In the genomic region with DNA sequence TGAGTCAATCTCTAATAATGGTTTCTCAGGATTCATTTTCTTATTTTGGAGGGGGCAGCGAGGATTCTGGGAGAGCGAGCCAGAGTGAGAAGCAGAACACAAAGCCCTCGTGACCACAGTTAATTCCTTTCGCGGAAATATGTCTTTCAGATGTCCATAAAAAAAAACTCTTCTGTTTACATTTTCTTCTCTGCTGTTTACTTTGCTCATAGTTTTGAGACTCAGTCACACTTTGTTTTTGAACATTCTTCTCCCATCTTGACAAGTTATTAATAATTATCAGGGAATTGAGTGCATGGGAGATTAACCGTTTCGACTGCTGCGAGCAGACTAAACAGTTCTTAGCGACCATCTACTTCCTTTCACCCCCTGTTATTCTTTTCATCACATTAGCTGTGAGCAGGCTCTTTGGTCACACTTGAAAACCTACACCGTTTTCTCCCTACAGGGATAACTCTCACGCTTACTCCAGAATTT, we compare ENCODE assay signal across 9 mouse cellular contexts.
DNase-seq lines count a peak whose midpoint lies in the region; ATAC-seq lines count a peak whose summit lies in the region.
"Had no signal": no experiment of that assay in that cellular context is flagged by ENCODE, and none has a peak within 500 bp of the region (broad histone marks: within the 10 kb centered on the region; RNA-seq: fewer than 3 reads in every experiment).

No protein-coding gene starts in this region.

- H3K9ac ChIP-seq in liver, embryonic 11.5 days (ENCODE audit: low read depth, low read length): no peak overlapping the region
- peak overlapping the region; percentile 32; the same call in 1 of the 2 replicates for H3K9ac ChIP-seq in forebrain, embryonic 14.5 days (ENCODE audit: low read length)
- no peak overlapping the region for H3K9ac ChIP-seq in lung, embryonic 15.5 days
- no peak overlapping the region for H3K9ac ChIP-seq in stomach, embryonic 15.5 days

- H3K36me3 ChIP-seq in liver, embryonic 11.5 days (ENCODE audit: control insufficient read depth, insufficient read depth, low read length): no peaks in the 10 kb centered on the region
- H3K36me3 ChIP-seq in forebrain, embryonic 14.5 days (ENCODE audit: control insufficient read depth, insufficient read depth, low read length): no peaks in the 10 kb centered on the region
- no peaks in the 10 kb centered on the region for H3K36me3 ChIP-seq in lung, embryonic 15.5 days
- H3K36me3 ChIP-seq in stomach, embryonic 15.5 days: no peaks in the 10 kb centered on the region

- H3K9me3 ChIP-seq in liver, embryonic 11.5 days (ENCODE audit: control insufficient read depth, low read length): no peaks in the 10 kb centered on the region
- H3K9me3 ChIP-seq in forebrain, embryonic 14.5 days (replicated peaks; ENCODE audit: control insufficient read depth, low read length): no peaks in the 10 kb centered on the region
- no peaks in the 10 kb centered on the region for H3K9me3 ChIP-seq in lung, embryonic 15.5 days
- no peaks in the 10 kb centered on the region for H3K9me3 ChIP-seq in stomach, embryonic 15.5 days

- WGBS in liver, embryonic 11.5 days: 48% methylated on average over 11 of the region's 11 CpGs
- 12% methylated on average over 11 of the region's 11 CpGs for WGBS in forebrain, embryonic 14.5 days
- 4% methylated on average over 11 of the region's 11 CpGs for WGBS in lung, embryonic 15.5 days
- 6% methylated on average over 11 of the region's 11 CpGs for WGBS in stomach, embryonic 15.5 days

- H3K4me3 ChIP-seq in liver, embryonic 11.5 days (ENCODE audit: low read depth, low read length): no peak overlapping the region
- H3K4me3 ChIP-seq in forebrain, embryonic 14.5 days (ENCODE audit: low read depth, low read length): no peak overlapping the region
- peak overlapping the region; percentile 4; the same call in 1 of the 2 replicates for H3K4me3 ChIP-seq in lung, embryonic 15.5 days
- H3K4me3 ChIP-seq in stomach, embryonic 15.5 days (replicated peaks): no peak overlapping the region; the same call in 1 of the 2 replicates

- no peaks in the 10 kb centered on the region for H3K27me3 ChIP-seq in liver, embryonic 11.5 days (replicated peaks; ENCODE audit: control insufficient read depth, insufficient read depth, low read length)
- no peaks in the 10 kb centered on the region for H3K27me3 ChIP-seq in forebrain, embryonic 14.5 days (replicated peaks; ENCODE audit: control insufficient read depth, insufficient read depth, low read length)
- H3K27me3 ChIP-seq in lung, embryonic 15.5 days: no peaks in the 10 kb centered on the region
- no peaks in the 10 kb centered on the region for H3K27me3 ChIP-seq in stomach, embryonic 15.5 days (replicated peaks)

- no peak for DNase-seq in liver, embryonic 11.5 days (ENCODE audit: low spot score)
- no peak for DNase-seq in liver
- peak; percentile 21 for DNase-seq in forebrain, embryonic 14.5 days (ENCODE audit: low spot score)
- no peak for DNase-seq in left cerebral cortex, adult 9 months (ENCODE audit: low spot score in 2 of 2)
- DNase-seq in layer of hippocampus, postnatal 10 days (ENCODE audit: low spot score in 2 of 2): no peak
- DNase-seq: right cerebral cortex, postnatal 14 days had no signal

- peaks cover 2% of the 10 kb centered on the region for H3K4me1 ChIP-seq in liver, embryonic 11.5 days (replicated peaks; ENCODE audit: control insufficient read depth, insufficient read depth, low read length)
- H3K4me1 ChIP-seq in forebrain, embryonic 14.5 days (ENCODE audit: control insufficient read depth, insufficient read depth, low read length): peaks cover 13% of the 10 kb centered on the region
- H3K4me1 ChIP-seq in lung, embryonic 15.5 days: peaks cover 32% of the 10 kb centered on the region
- H3K4me1 ChIP-seq in stomach, embryonic 15.5 days: peaks cover 10% of the 10 kb centered on the region; the same call in 1 of the 2 replicates

- ATAC-seq in liver, embryonic 11.5 days (replicated peaks; ENCODE audit: low FRiP score): no peak
- ATAC-seq in forebrain, embryonic 14.5 days: no peak
- ATAC-seq in lung, embryonic 15.5 days (ENCODE audit: borderline replicate concordance, extremely low read depth, low FRiP score, low TSS enrichment): peak; percentile 65
- ATAC-seq in stomach, embryonic 15.5 days (ENCODE audit: insufficient read depth, low FRiP score, low read depth): peak; percentile 70
- ATAC-seq in monocyte, adult 5-6 weeks (replicated peaks; ENCODE audit: insufficient number of reproducible peaks, low FRiP score, low TSS enrichment, poor library complexity, severe bottlenecking): no peak

- H3K27ac ChIP-seq in liver, embryonic 11.5 days (ENCODE audit: low read depth, low read length): no peak overlapping the region
- H3K27ac ChIP-seq in forebrain, embryonic 14.5 days (ENCODE audit: low read depth, low read length): no peak overlapping the region
- H3K27ac ChIP-seq in lung, embryonic 15.5 days: peak overlapping the region; percentile 70
- H3K27ac ChIP-seq in stomach, embryonic 15.5 days: peak overlapping the region; percentile 72

- H3K4me2 ChIP-seq in liver, embryonic 11.5 days: peak overlapping the region; percentile 31; the same call in 1 of the 2 replicates
- H3K4me2 ChIP-seq in forebrain, embryonic 14.5 days (ENCODE audit: low read length): peak overlapping the region; percentile 41
- peak overlapping the region; percentile 43 for H3K4me2 ChIP-seq in lung, embryonic 15.5 days
- peak overlapping the region; percentile 43 for H3K4me2 ChIP-seq in stomach, embryonic 15.5 days

Comparison
In these comparisons a context has a peak if more than half of its experiments do, and no peak if none do; other contexts are left out.
1. ATAC-seq: peak in lung, embryonic 15.5 days (single experiment) and stomach, embryonic 15.5 days (single experiment); none in liver, embryonic 11.5 days (single experiment), forebrain, embryonic 14.5 days (single experiment) and monocyte, adult 5-6 weeks (single experiment).
2. H3K27ac ChIP-seq: peak in lung, embryonic 15.5 days (single experiment) and stomach, embryonic 15.5 days (single experiment); none in liver, embryonic 11.5 days (single experiment) and forebrain, embryonic 14.5 days (single experiment).
3. Peak in every context shown above with its lines, with median percentiles within 50 percentile points of each other: H3K4me2 ChIP-seq.